Mouse (Mus musculus): Measurements from ENCODE around the gene 4931428F04Rik. TPM values are rescaled to one million over a fixed set of nuclear protein-coding genes. Genes with fewer than 3 reads are reported as not detected.

Gene 4931428F04Rik
- total and polyA plus RNA-seq, 2 experiments from 2014 or later = 3.3 to 3.5 TPM

DNA sequence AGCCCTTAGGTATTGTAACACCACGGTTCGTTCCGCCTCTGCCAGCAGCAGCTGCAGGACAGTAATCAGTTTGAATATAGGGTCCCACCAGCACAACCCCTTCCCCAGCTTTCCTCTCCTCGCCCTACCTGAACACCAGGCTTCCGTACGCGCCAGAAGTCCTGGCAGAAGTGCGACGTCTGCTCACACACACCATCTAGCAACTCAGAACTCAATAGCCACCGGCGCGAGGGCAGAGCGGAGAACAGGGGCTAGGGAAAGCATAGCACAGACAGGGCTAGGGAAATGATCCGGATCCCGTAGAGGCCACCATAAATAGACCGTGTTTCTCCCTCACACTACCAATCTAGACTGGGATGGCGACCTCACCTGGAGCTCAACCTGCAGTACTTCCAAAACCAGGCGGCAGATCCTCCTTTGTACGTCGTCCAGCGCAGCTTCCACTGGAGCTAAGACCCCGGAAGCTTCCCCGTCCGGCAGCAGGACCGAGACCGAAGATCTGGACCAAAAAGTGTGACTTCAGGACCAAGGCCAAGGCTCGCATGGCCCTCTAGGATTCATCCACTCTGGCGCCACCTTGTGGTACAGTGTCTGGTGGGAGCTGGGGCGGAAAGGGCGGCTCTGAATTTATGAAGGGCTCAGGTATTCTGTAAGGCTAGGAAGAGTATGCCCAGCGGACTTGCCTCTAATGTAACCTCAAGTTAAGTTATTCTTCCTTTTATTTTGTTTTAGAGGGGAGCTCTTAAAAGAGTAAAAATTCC is 1.1 kb upstream of the 4931428F04Rik start:
- no peak overlapping the region for H3K27ac ChIP-seq (ENCODE audit: low read depth)
- H3K36me3 ChIP-seq (replicated peaks; ENCODE audit: control insufficient read depth, insufficient read depth, low read length) = no peaks in the 10 kb centered on the region
- H3K9me3 ChIP-seq (replicated peaks; ENCODE audit: control insufficient read depth, low read length) = no peaks in the 10 kb centered on the region
- peak; percentile 95 for TF ChIP-seq CTCF (IDR thresholded peaks at IDR 0.05; ENCODE audit: low read depth)
- no peak for TF ChIP-seq EP300 (IDR thresholded peaks at IDR 0.05; ENCODE audit: low read depth)
- 13% methylated on average over 31 of the region's 31 CpGs for WGBS
- H3K4me1 ChIP-seq (ENCODE audit: control insufficient read depth, insufficient read depth) = peaks cover 12% of the 10 kb centered on the region
- H3K27me3 ChIP-seq (ENCODE audit: control insufficient read depth, insufficient read depth, low read length) = 0 out of 2 replicates have a peak, but pooled peaks cover 4% of the 10 kb centered on the region
- no peak overlapping the region for H3K9ac ChIP-seq (replicated peaks; ENCODE audit: low read depth, low read length)
- ATAC-seq (ENCODE audit: insufficient read depth, low read depth) = peak; percentile 19; the same call in 1 of the 2 replicates
- no peak overlapping the region for H3K4me3 ChIP-seq (ENCODE audit: low read depth, low read length)
- peak overlapping the region; percentile 81 for H3K4me2 ChIP-seq (ENCODE audit: low read depth, low read length)
- DNase-seq (ENCODE audit: low spot score) = peak; percentile 81

DNA sequence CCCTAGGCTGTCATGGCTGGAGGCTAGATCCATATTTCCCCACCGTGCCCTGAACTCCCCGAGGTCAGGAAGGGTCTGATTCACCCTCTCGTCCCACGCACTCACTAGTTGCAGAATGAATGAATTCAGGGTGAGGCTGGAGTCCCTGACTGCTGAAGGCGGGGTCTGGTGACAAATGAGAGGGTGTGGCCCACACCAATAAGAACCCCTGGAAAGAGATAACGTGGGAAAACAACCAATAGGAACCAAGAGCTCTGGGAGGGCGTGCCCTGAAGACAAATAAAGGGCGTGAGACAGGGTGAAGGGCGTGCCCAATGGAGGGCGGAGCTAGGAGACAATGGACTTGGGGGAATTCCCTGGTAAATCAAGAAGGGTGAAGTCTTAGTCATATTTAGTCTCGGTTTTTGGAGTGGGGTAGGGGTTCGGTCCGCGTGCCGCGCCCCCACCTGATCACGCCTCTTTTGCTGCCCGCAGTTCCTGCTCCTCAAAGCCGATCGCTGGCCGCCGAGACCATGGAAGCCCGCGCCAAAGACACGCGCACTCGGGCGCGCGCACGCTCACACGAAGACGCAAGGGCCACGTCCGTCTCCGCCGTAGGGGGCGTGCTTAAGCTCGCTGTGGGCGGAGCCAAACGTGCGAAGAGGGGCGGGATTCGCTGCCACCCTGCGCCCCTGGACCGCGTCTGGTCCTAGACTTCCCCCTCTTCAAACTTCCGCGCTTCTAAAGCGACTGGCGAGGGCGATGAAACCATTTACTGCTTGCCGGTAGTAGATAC is 519 bp downstream of the 4931428F04Rik start:
- peak overlapping the region; percentile 57 for H3K4me3 ChIP-seq (ENCODE audit: low read depth, low read length)
- peaks cover 12% of the 10 kb centered on the region for H3K4me1 ChIP-seq (ENCODE audit: control insufficient read depth, insufficient read depth)
- no peak overlapping the region; the same call in 1 of the 2 replicates for H3K9ac ChIP-seq (replicated peaks; ENCODE audit: low read depth, low read length)
- DNase-seq (ENCODE audit: low spot score) (peak; percentile 97), ATAC-seq (ENCODE audit: insufficient read depth, low read depth) (peak; percentile 93)
- TF ChIP-seq CTCF (IDR thresholded peaks at IDR 0.05; ENCODE audit: low read depth) = peak; percentile 33
- TF ChIP-seq EP300 (IDR thresholded peaks at IDR 0.05; ENCODE audit: low read depth) = no peak
- WGBS = 1% methylated on average over 53 of the region's 53 CpGs
- H3K36me3 ChIP-seq (replicated peaks; ENCODE audit: control insufficient read depth, insufficient read depth, low read length) = no peaks in the 10 kb centered on the region
- H3K9me3 ChIP-seq (replicated peaks; ENCODE audit: control insufficient read depth, low read length) = no peaks in the 10 kb centered on the region
- 0 out of 2 replicates have a peak, but pooled peaks cover 4% of the 10 kb centered on the region for H3K27me3 ChIP-seq (ENCODE audit: control insufficient read depth, insufficient read depth, low read length)
- H3K27ac ChIP-seq (ENCODE audit: low read depth) = peak overlapping the region; percentile 69
- H3K4me2 ChIP-seq (ENCODE audit: low read depth, low read length) = peak overlapping the region; percentile 81

DNA sequence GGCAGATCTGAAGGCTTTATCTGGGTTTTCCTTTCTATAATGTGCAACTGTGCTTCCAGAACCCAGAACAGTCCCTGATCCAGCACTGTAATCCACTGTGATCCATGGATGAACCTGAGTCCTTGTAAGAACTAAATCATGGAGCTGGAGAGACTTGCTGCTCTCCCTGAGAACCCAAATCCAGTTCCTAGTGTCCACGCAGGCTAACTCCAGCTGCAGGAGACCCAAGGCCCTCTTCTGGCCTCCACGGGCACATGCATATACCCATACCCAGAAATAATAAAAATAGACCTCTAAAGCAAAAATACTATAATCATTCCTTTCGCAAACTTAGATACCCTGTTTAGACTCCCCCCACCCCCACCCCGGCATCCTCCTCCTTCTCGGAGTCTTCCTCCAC is 1.4 kb downstream of the 4931428F04Rik start:
- Histone ChIP-seq H3K27ac (ENCODE audit: low read depth) (no peak overlapping the region), H3K36me3 (replicated peaks; ENCODE audit: control insufficient read depth, insufficient read depth, low read length) (no peaks in the 10 kb centered on the region), H3K27me3 (ENCODE audit: control insufficient read depth, insufficient read depth, low read length) (0 out of 2 replicates have a peak, but pooled peaks cover 4% of the 10 kb centered on the region), H3K4me1 (ENCODE audit: control insufficient read depth, insufficient read depth) (peaks cover 12% of the 10 kb centered on the region), H3K4me3 (ENCODE audit: low read depth, low read length) (no peak overlapping the region), H3K4me2 (ENCODE audit: low read depth, low read length) (no peak overlapping the region), H3K9me3 (replicated peaks; ENCODE audit: control insufficient read depth, low read length) (no peaks in the 10 kb centered on the region), H3K9ac (replicated peaks; ENCODE audit: low read depth, low read length) (no peak overlapping the region)
- 84% methylated on average over 5 of the region's 5 CpGs for WGBS
- TF ChIP-seq EP300 (IDR thresholded peaks at IDR 0.05; ENCODE audit: low read depth) = no peak
- peak; percentile 1 for TF ChIP-seq CTCF (IDR thresholded peaks at IDR 0.05; ENCODE audit: low read depth)
- no peak for DNase-seq (ENCODE audit: low spot score)
- ATAC-seq (ENCODE audit: insufficient read depth, low read depth) = no peak

DNA sequence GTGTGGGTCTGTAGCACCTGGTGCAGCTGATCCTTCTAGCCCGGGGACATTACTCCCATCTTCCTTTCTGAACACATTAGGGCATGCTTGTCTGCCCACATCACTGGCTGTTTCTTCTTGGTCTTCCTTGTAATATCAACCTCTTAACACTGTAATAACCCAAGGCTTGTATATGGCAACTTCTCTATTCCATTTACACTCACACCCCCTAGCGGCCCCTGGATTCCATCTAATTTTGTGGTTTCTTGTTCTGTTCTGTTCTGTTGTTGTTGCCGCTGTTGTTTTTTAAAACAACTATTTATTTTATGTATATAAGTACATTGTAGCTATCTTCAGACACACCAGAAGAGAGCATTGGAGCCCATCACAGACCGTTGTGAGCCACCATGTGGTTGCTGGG is 2.8 kb downstream of the 4931428F04Rik start:
- H3K4me2 ChIP-seq (ENCODE audit: low read depth, low read length) = no peak overlapping the region
- peaks cover 12% of the 10 kb centered on the region for H3K4me1 ChIP-seq (ENCODE audit: control insufficient read depth, insufficient read depth)
- DNase-seq (ENCODE audit: low spot score) (no peak), ATAC-seq (ENCODE audit: insufficient read depth, low read depth) (no peak)
- WGBS = 87% methylated on average over 4 of the region's 4 CpGs
- TF ChIP-seq CTCF (IDR thresholded peaks at IDR 0.05; ENCODE audit: low read depth) (no peak), EP300 (IDR thresholded peaks at IDR 0.05; ENCODE audit: low read depth) (no peak)
- H3K9me3 ChIP-seq (replicated peaks; ENCODE audit: control insufficient read depth, low read length) = no peaks in the 10 kb centered on the region
- H3K9ac ChIP-seq (replicated peaks; ENCODE audit: low read depth, low read length) = no peak overlapping the region
- H3K27ac ChIP-seq (ENCODE audit: low read depth) = no peak overlapping the region
- no peaks in the 10 kb centered on the region for H3K36me3 ChIP-seq (replicated peaks; ENCODE audit: control insufficient read depth, insufficient read depth, low read length)
- H3K4me3 ChIP-seq (ENCODE audit: low read depth, low read length) = no peak overlapping the region
- H3K27me3 ChIP-seq (ENCODE audit: control insufficient read depth, insufficient read depth, low read length) = 0 out of 2 replicates have a peak, but pooled peaks cover 4% of the 10 kb centered on the region

DNA sequence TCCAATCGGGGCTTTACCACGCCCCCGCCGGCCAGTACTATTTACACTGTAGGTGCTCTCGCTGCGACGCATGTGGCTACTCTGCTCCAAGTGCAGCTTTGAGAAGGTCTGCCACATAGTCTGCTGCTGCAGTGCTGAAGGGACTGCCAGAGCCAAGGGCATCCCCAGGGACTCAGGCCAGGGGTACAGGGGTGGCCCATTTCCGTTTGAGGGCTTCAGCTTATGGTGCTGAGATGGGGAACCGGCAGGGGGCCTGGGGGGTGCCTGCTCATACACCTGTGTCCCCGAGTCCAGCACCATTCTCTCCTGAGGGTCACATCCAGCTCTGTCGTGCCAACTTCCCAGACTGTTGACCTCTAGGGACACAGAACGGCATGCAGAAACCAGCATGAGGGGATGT is 4.2 kb downstream of the 4931428F04Rik start:
- Histone ChIP-seq H3K9ac (replicated peaks; ENCODE audit: low read depth, low read length) (no peak overlapping the region), H3K27ac (ENCODE audit: low read depth) (no peak overlapping the region), H3K4me2 (ENCODE audit: low read depth, low read length) (no peak overlapping the region), H3K36me3 (replicated peaks; ENCODE audit: control insufficient read depth, insufficient read depth, low read length) (no peaks in the 10 kb centered on the region), H3K9me3 (replicated peaks; ENCODE audit: control insufficient read depth, low read length) (no peaks in the 10 kb centered on the region), H3K4me1 (ENCODE audit: control insufficient read depth, insufficient read depth) (peaks cover 11% of the 10 kb centered on the region), H3K4me3 (ENCODE audit: low read depth, low read length) (no peak overlapping the region), H3K27me3 (ENCODE audit: control insufficient read depth, insufficient read depth, low read length) (0 out of 2 replicates have a peak, but pooled peaks cover 2% of the 10 kb centered on the region)
- no peak for DNase-seq (ENCODE audit: low spot score)
- WGBS = 46% methylated on average over 12 of the region's 12 CpGs
- TF ChIP-seq CTCF (IDR thresholded peaks at IDR 0.05; ENCODE audit: low read depth) (no peak), EP300 (IDR thresholded peaks at IDR 0.05; ENCODE audit: low read depth) (no peak)
- no peak for ATAC-seq (ENCODE audit: insufficient read depth, low read depth)

Data from heart, postnatal 0 days (tissue).